In genomic region chr13:55571027-55571751, GRCm38 (mm10) we compare ENCODE assay signal across 8 mouse cellular contexts. TPM values are rescaled to one million over a fixed set of nuclear protein-coding genes. Genes with fewer than 3 reads are reported as not detected.
DNase-seq lines count a peak whose midpoint lies in the region; ATAC-seq lines count a peak whose summit lies in the region.

TSS of gene Fam193b (minus strand) at chr13:55571120.

- intact Hi-C loops in left cerebral cortex, postnatal 14 days (cut with DNase I): no loop called here

- H3K9ac ChIP-seq in intestine, embryonic 14.5 days (ENCODE audit: low read length): peak within 1 kb of the TSS; percentile 77

- WGBS in intestine, embryonic 14.5 days: 3% methylated on average over 47 of the region's 47 CpGs

- H3K4me2 ChIP-seq in intestine, embryonic 14.5 days (ENCODE audit: low read length): peak within 1 kb of the TSS; percentile 96

- H3K9me3 ChIP-seq in intestine, embryonic 14.5 days (ENCODE audit: control insufficient read depth, low read length): no peaks in the 10 kb centered on the region

- peaks cover 17% of the 10 kb centered on the region for H3K4me1 ChIP-seq in intestine, embryonic 14.5 days (replicated peaks; ENCODE audit: control insufficient read depth, insufficient read depth, low read length)

- ATAC-seq in intestine, embryonic 14.5 days (replicated peaks; ENCODE audit: low FRiP score, low TSS enrichment, low read depth): peak; percentile 92

- DNase-seq in adrenal gland, adult (ENCODE audit: inconsistent age in 2 of 2, low spot score in 1 of 2): peak; percentile 94 to 99
- peak; percentile 95 for DNase-seq in embryo, embryonic 10.5 days (ENCODE audit: low spot score)
- peak; percentile 90 for DNase-seq in gastrocnemius, postnatal 25 days
- DNase-seq in intestine, embryonic 14.5 days (ENCODE audit: low spot score): peak; percentile 96
- peak; percentile 94 to 95 for DNase-seq in left cerebral cortex, postnatal 14 days (ENCODE audit: low spot score in 2 of 2)
- peak; percentile 92 for DNase-seq in mesoderm, embryonic 11.5 days (ENCODE audit: low read depth, low spot score)
- peak; percentile 89 to 90 for DNase-seq in right cerebral cortex, postnatal 36 days (ENCODE audit: low spot score in 2 of 2)
- DNase-seq in yolk sac, embryonic 10.5 days (ENCODE audit: low spot score): peak; percentile 93

- H3K27me3 ChIP-seq in intestine, embryonic 14.5 days (replicated peaks; ENCODE audit: control insufficient read depth, insufficient read depth, low read length): no peaks in the 10 kb centered on the region

- peak within 1 kb of the TSS; percentile 65 for H3K4me3 ChIP-seq in intestine, embryonic 14.5 days (ENCODE audit: low read depth, low read length)

- peaks cover 16% of the 10 kb centered on the region for H3K36me3 ChIP-seq in intestine, embryonic 14.5 days (ENCODE audit: control insufficient read depth, insufficient read depth, low read length)

- peak within 1 kb of the TSS; percentile 78 for H3K27ac ChIP-seq in intestine, embryonic 14.5 days (ENCODE audit: low read depth)

RNA-seq across cellular contexts. Expression of gene Fam193b, which starts in this region (rescaled TPM):
- total RNA-seq in gastrocnemius, postnatal 25 days (2021): 10 to 100 TPM; 11.4 to 11.7 TPM
- polyA plus RNA-seq in intestine, embryonic 14.5 days (2014; fragmentation: Nextera tagmentation; extraction: Ambion mirVana): 28.8 and 33.6 TPM in 2 replicates
- 10 to 100 TPM; 62.8 to 71.1 TPM for total RNA-seq in left cerebral cortex, postnatal 14 days (2021)

Comparison
In these comparisons a context has a peak if more than half of its experiments do, and no peak if none do; other contexts are left out.
1. Peak in every context shown above with its lines: DNase-seq, ATAC-seq, H3K4me3 ChIP-seq and H3K27ac ChIP-seq.
2. RNA of gene Fam193b (total RNA-seq): 62.8 to 71.1 TPM in left cerebral cortex, postnatal 14 days; 11.4 to 11.7 TPM in gastrocnemius, postnatal 25 days; every median in the first group is over 4 times any median in the second.